Mouse (Mus musculus) naive thymus-derived CD4-positive, alpha-beta T cell, adult 2 months (primary cell): Measurements from ENCODE around the gene 2900092C05Rik.
A peak's percentile ranks its signal among the peaks of the same experiment; 100 is the strongest.

Experiments
- DNase-seq: peaks from one replicate; pipeline ENCODE4 v3.0.0-alpha.2; 2011; ENCODE audit warnings: low read depth

The 2900092C05Rik gene

GRCm38 (mm10) chr7:12512217-12512616 is at the start of gene 2900092C05Rik:
Gene 2900092C05Rik, plus strand, starts transcription at chr7:12512517.
- DNase-seq, result no peak

- DNase-seq, result peak; percentile 81
These were observed 33.9 kb upstream of the 2900092C05Rik start, which contains the start of gene Zfp606 for GRCm38 (mm10) chr7:12478158-12479008. Gene Zfp606, plus strand, starts transcription at chr7:12478293.

- DNase-seq, result no peak
These were observed 33.3 kb upstream of the 2900092C05Rik start for GRCm38 (mm10) chr7:12479009-12479346.

- DNase-seq, result no peak
These were observed 32.8 kb upstream of the 2900092C05Rik start for GRCm38 (mm10) chr7:12479525-12479924.

- DNase-seq, result no peak
These were observed 28.5 kb upstream of the 2900092C05Rik start for GRCm38 (mm10) chr7:12483771-12484170.

- DNase-seq, result no peak
These were observed 26.4 kb upstream of the 2900092C05Rik start for GRCm38 (mm10) chr7:12485956-12486355.

- DNase-seq, result no peak
These were observed 25.6 kb upstream of the 2900092C05Rik start for GRCm38 (mm10) chr7:12486691-12487090.

GRCm38 (mm10) chr7:12510913-12511312 is 1.4 kb upstream of the 2900092C05Rik start:
- DNase-seq, result no peak
